Mouse (Mus musculus): ENCODE results near the gene Ces2e.
"Not testable (repeated sequence)": the region's sequence is repeated elsewhere in the genome, so short reads cannot be mapped to it uniquely, and the experiment has no call there.

Gene Ces2e

GRCm38 (mm10) chr8:104925972-104926596 lies at the start of gene Ces2e:
TSS of gene Ces2e (plus strand) at chr8:104926260.
- no peak for DNase-seq (ENCODE audit: low spot score in 2 of 2)

- not testable (repeated sequence) for DNase-seq (ENCODE audit: low spot score in 2 of 2)
Measured at GRCm38 (mm10) chr8:104886223-104886926, 39.7 kb upstream of the Ces2e start.

- DNase-seq (ENCODE audit: low spot score in 2 of 2), result no peak
Measured at GRCm38 (mm10) chr8:104901746-104902145, 24.3 kb upstream of the Ces2e start.

- DNase-seq (ENCODE audit: low spot score in 2 of 2), result no peak
Measured at GRCm38 (mm10) chr8:104907111-104907510, 18.9 kb upstream of the Ces2e start.

- DNase-seq (ENCODE audit: low spot score in 2 of 2), result not testable (repeated sequence)
Measured at GRCm38 (mm10) chr8:104909021-104909420, 17.0 kb upstream of the Ces2e start.

- not testable (repeated sequence) for DNase-seq (ENCODE audit: low spot score in 2 of 2)
Measured at GRCm38 (mm10) chr8:104909651-104910050, 16.4 kb upstream of the Ces2e start.

- no peak for DNase-seq (ENCODE audit: low spot score in 2 of 2)
Measured at GRCm38 (mm10) chr8:104927301-104927700, 1.2 kb downstream of the Ces2e start.

GRCm38 (mm10) chr8:104944665-104945064 lies 18.6 kb downstream of the Ces2e start:
- DNase-seq (ENCODE audit: low spot score in 2 of 2), result no peak

- DNase-seq (ENCODE audit: low spot score in 2 of 2), result no peak
Measured at GRCm38 (mm10) chr8:104947056-104947455, 21.0 kb downstream of the Ces2e start, which contains the start of gene Ces2f. TSS of gene Ces2f (plus strand) at chr8:104947356.

- no peak for DNase-seq (ENCODE audit: low spot score in 2 of 2)
Measured at GRCm38 (mm10) chr8:104949031-104949430, 23.0 kb downstream of the Ces2e start.

GRCm38 (mm10) chr8:104961537-104961961 lies 35.5 kb downstream of the Ces2e start, which contains the start of gene Ces2g:
TSS of gene Ces2g (plus strand) at chr8:104961718.
- DNase-seq (ENCODE audit: low spot score in 2 of 2), result peak; percentile 48 to 66

- DNase-seq (ENCODE audit: low spot score in 2 of 2), result peak; percentile 60 to 69
Measured at GRCm38 (mm10) chr8:104962229-104962901, 36.3 kb downstream of the Ces2e start.

GRCm38 (mm10) chr8:104963375-104963894 lies 37.4 kb downstream of the Ces2e start:
- peak; percentile 33 to 43 for DNase-seq (ENCODE audit: low spot score in 2 of 2)

- DNase-seq (ENCODE audit: low spot score in 2 of 2), result no peak
Measured at GRCm38 (mm10) chr8:104984126-104984525, 58.1 kb downstream of the Ces2e start.

Data from spleen, postnatal 10 days (tissue).